Mouse (Mus musculus): Measurements from ENCODE around the gene Pipox. TPM values are rescaled to one million over a fixed set of nuclear protein-coding genes. Genes with fewer than 3 reads are reported as not detected.

Pipox gene
- polyA plus RNA-seq, 1 experiment: 0.94 TPM

- no peaks in the 10 kb centered on the region for H3K27me3 ChIP-seq (ENCODE audit: control insufficient read depth, insufficient read depth, low read length)
Measured at GRCm38 (mm10) chr11:77923285-77923684, 29.4 kb upstream of the Pipox start.

GRCm38 (mm10) chr11:77917166-77917565, 23.3 kb upstream of the Pipox start:
- TF ChIP-seq POLR2A (IDR thresholded peaks at IDR 0.05; ENCODE audit: control insufficient read depth, low read depth, low read length): no peak
- no peak for TF ChIP-seq CTCF (IDR thresholded peaks at IDR 0.05; ENCODE audit: control insufficient read depth, insufficient read depth, insufficient replicate concordance, low read depth, low read length)
- no peaks in the 10 kb centered on the region for H3K36me3 ChIP-seq (ENCODE audit: control insufficient read depth, insufficient read depth, low read length)
- no peaks in the 10 kb centered on the region for H3K27me3 ChIP-seq (ENCODE audit: control insufficient read depth, insufficient read depth, low read length)
- H3K27ac ChIP-seq (ENCODE audit: control insufficient read depth, insufficient read depth, low read depth, low read length): no peak overlapping the region
- H3K4me1 ChIP-seq (ENCODE audit: control insufficient read depth, insufficient read depth, low read length): peaks cover 10% of the 10 kb centered on the region
- H3K4me3 ChIP-seq (ENCODE audit: control insufficient read depth, low read depth, low read length): no peak overlapping the region

More at GRCm38 (mm10) chr11:77923285-77923684, 29.4 kb upstream of the Pipox start:
- no peak for TF ChIP-seq CTCF (IDR thresholded peaks at IDR 0.05; ENCODE audit: control insufficient read depth, insufficient read depth, insufficient replicate concordance, low read depth, low read length)
- no peak for TF ChIP-seq POLR2A (IDR thresholded peaks at IDR 0.05; ENCODE audit: control insufficient read depth, low read depth, low read length)
- Histone ChIP-seq H3K4me1 (ENCODE audit: control insufficient read depth, insufficient read depth, low read length) (no peaks in the 10 kb centered on the region), H3K4me3 (ENCODE audit: control insufficient read depth, low read depth, low read length) (peak overlapping the region; percentile 64), H3K27ac (ENCODE audit: control insufficient read depth, insufficient read depth, low read depth, low read length) (peak overlapping the region; percentile 15; the same call in 1 of the 2 replicates), H3K36me3 (ENCODE audit: control insufficient read depth, insufficient read depth, low read length) (no peaks in the 10 kb centered on the region)

GRCm38 (mm10) chr11:77916741-77917140, 22.8 kb upstream of the Pipox start:
- H3K36me3 ChIP-seq (ENCODE audit: control insufficient read depth, insufficient read depth, low read length): no peaks in the 10 kb centered on the region
- H3K27ac ChIP-seq (ENCODE audit: control insufficient read depth, insufficient read depth, low read depth, low read length): no peak overlapping the region
- no peak overlapping the region for H3K4me3 ChIP-seq (ENCODE audit: control insufficient read depth, low read depth, low read length)
- H3K27me3 ChIP-seq (ENCODE audit: control insufficient read depth, insufficient read depth, low read length): no peaks in the 10 kb centered on the region
- TF ChIP-seq POLR2A (IDR thresholded peaks at IDR 0.05; ENCODE audit: control insufficient read depth, low read depth, low read length) (no peak), CTCF (IDR thresholded peaks at IDR 0.05; ENCODE audit: control insufficient read depth, insufficient read depth, insufficient replicate concordance, low read depth, low read length) (no peak)
- peaks cover 10% of the 10 kb centered on the region for H3K4me1 ChIP-seq (ENCODE audit: control insufficient read depth, insufficient read depth, low read length)

GRCm38 (mm10) chr11:77914598-77915260, 20.8 kb upstream of the Pipox start:
- Histone ChIP-seq H3K4me1 (ENCODE audit: control insufficient read depth, insufficient read depth, low read length) (peaks cover 10% of the 10 kb centered on the region), H3K27ac (ENCODE audit: control insufficient read depth, insufficient read depth, low read depth, low read length) (no peak overlapping the region), H3K36me3 (ENCODE audit: control insufficient read depth, insufficient read depth, low read length) (no peaks in the 10 kb centered on the region), H3K27me3 (ENCODE audit: control insufficient read depth, insufficient read depth, low read length) (no peaks in the 10 kb centered on the region), H3K4me3 (ENCODE audit: control insufficient read depth, low read depth, low read length) (no peak overlapping the region; the same call in 1 of the 2 replicates)
- TF ChIP-seq POLR2A (IDR thresholded peaks at IDR 0.05; ENCODE audit: control insufficient read depth, low read depth, low read length) (no peak), CTCF (IDR thresholded peaks at IDR 0.05; ENCODE audit: control insufficient read depth, insufficient read depth, insufficient replicate concordance, low read depth, low read length) (no peak)

GRCm38 (mm10) chr11:77913505-77913904, 19.6 kb upstream of the Pipox start:
- Histone ChIP-seq H3K36me3 (ENCODE audit: control insufficient read depth, insufficient read depth, low read length) (no peaks in the 10 kb centered on the region), H3K27ac (ENCODE audit: control insufficient read depth, insufficient read depth, low read depth, low read length) (no peak overlapping the region), H3K27me3 (ENCODE audit: control insufficient read depth, insufficient read depth, low read length) (no peaks in the 10 kb centered on the region), H3K4me1 (ENCODE audit: control insufficient read depth, insufficient read depth, low read length) (peaks cover 10% of the 10 kb centered on the region), H3K4me3 (ENCODE audit: control insufficient read depth, low read depth, low read length) (no peak overlapping the region)
- TF ChIP-seq POLR2A (IDR thresholded peaks at IDR 0.05; ENCODE audit: control insufficient read depth, low read depth, low read length) (no peak), CTCF (IDR thresholded peaks at IDR 0.05; ENCODE audit: control insufficient read depth, insufficient read depth, insufficient replicate concordance, low read depth, low read length) (no peak)

GRCm38 (mm10) chr11:77909776-77910175, 15.9 kb upstream of the Pipox start:
- H3K27ac ChIP-seq (ENCODE audit: control insufficient read depth, insufficient read depth, low read depth, low read length): no peak overlapping the region
- peaks cover 6% of the 10 kb centered on the region for H3K4me1 ChIP-seq (ENCODE audit: control insufficient read depth, insufficient read depth, low read length)
- H3K27me3 ChIP-seq (ENCODE audit: control insufficient read depth, insufficient read depth, low read length): no peaks in the 10 kb centered on the region
- H3K36me3 ChIP-seq (ENCODE audit: control insufficient read depth, insufficient read depth, low read length): no peaks in the 10 kb centered on the region
- H3K4me3 ChIP-seq (ENCODE audit: control insufficient read depth, low read depth, low read length): no peak overlapping the region
- TF ChIP-seq CTCF (IDR thresholded peaks at IDR 0.05; ENCODE audit: control insufficient read depth, insufficient read depth, insufficient replicate concordance, low read depth, low read length) (no peak), POLR2A (IDR thresholded peaks at IDR 0.05; ENCODE audit: control insufficient read depth, low read depth, low read length) (no peak)

GRCm38 (mm10) chr11:77909376-77909775, 15.5 kb upstream of the Pipox start:
- Histone ChIP-seq H3K27me3 (ENCODE audit: control insufficient read depth, insufficient read depth, low read length) (no peaks in the 10 kb centered on the region), H3K4me3 (ENCODE audit: control insufficient read depth, low read depth, low read length) (no peak overlapping the region), H3K27ac (ENCODE audit: control insufficient read depth, insufficient read depth, low read depth, low read length) (no peak overlapping the region), H3K36me3 (ENCODE audit: control insufficient read depth, insufficient read depth, low read length) (no peaks in the 10 kb centered on the region), H3K4me1 (ENCODE audit: control insufficient read depth, insufficient read depth, low read length) (peaks cover 3% of the 10 kb centered on the region)
- TF ChIP-seq POLR2A (IDR thresholded peaks at IDR 0.05; ENCODE audit: control insufficient read depth, low read depth, low read length): no peak
